Mouse (Mus musculus): ENCODE data around the gene Gins1. TPM values are rescaled to one million over a fixed set of nuclear protein-coding genes. Genes with fewer than 3 reads are reported as not detected.

Gins1 gene
- total RNA-seq (2023), result 3.9 to 5.2 TPM (median 4.7 TPM) in 4 replicates

GRCm38 (mm10) chr2:150904936-150905450 is at the start of gene Gins1:
Gene Gins1 (plus strand): TSS chr2:150905400.

GRCm38 (mm10) chr2:150904272-150904935 is 796 bp upstream of the Gins1 start, which contains the start of gene Abhd12:
Gene Abhd12 (minus strand): TSS chr2:150904741.

Other genes with a start within 250 kb of the Gins1 start
- gene Acss1, start 236.9 kb upstream of the Gins1 start, total RNA-seq (2023), result 72.7 to 88.6 TPM (median 77.1 TPM) in 4 replicates
- gene Vsx1, start 216.0 kb upstream of the Gins1 start, total RNA-seq (2023), result not detected in 4 replicates
- gene Entpd6, start 156.4 kb upstream of the Gins1 start, total RNA-seq (2023), result 26.1 to 29.0 TPM (median 26.4 TPM) in 4 replicates
- gene Pygb, start 118.7 kb upstream of the Gins1 start, total RNA-seq (2023), result 45.4 to 58.2 TPM (median 49.1 TPM) in 4 replicates
- 56.2 to 72.1 TPM (median 59.0 TPM) in 4 replicates for gene Abhd12, start 659 bp upstream of the Gins1 start, total RNA-seq (2023)
- 0.91 TPM in 1 of 4 replicates, not detected in the others for gene Ninl, start 134.0 kb downstream of the Gins1 start, total RNA-seq (2023)
- gene Nanp, start 134.0 kb downstream of the Gins1 start, total RNA-seq (2023), result 6.3 to 9.9 TPM (median 7.0 TPM) in 4 replicates
- not detected in 4 replicates for gene Gm14151, start 186.9 kb downstream of the Gins1 start, total RNA-seq (2023)
- gene Gm14147, start 192.8 kb downstream of the Gins1 start, total RNA-seq (2023), result not detected in 4 replicates